Mouse (Mus musculus) neural tube, embryonic 12.5 days (tissue): ENCODE results near the gene Cxcr5. TPM values are rescaled to one million over a fixed set of nuclear protein-coding genes. Genes with fewer than 3 reads are reported as not detected.

Source experiments
- ATAC-seq: fragments of 200-750 bp; cut with Nextera tagmentation; 2 replicates; pipeline ENCODE4 v1.8.0; 2017; ENCODE audit warnings: low read depth, mild to moderate bottlenecking, moderate TSS enrichment, moderate library complexity; ENCODE audit not compliant: low FRiP score
- H3K27ac ChIP-seq: fragments of 300-500 bp; sonication (generic); 2 replicates; pipeline ENCODE4 v1.5.1; 2016
- H3K27me3 ChIP-seq: fragments of 300-500 bp; sonication (generic); replicated peaks from 2 replicates; pipeline ENCODE4 v1.6.1; 2016; ENCODE audit warnings: mild to moderate bottlenecking
- H3K36me3 ChIP-seq: fragments of 300-500 bp; sonication (generic); 2 replicates; pipeline ENCODE4 v1.6.1; 2016; ENCODE audit warnings: mild to moderate bottlenecking
- H3K4me1 ChIP-seq: fragments of 300-500 bp; sonication (generic); 2 replicates; pipeline ENCODE4 v1.6.1; 2016
- H3K4me2 ChIP-seq: fragments of 300-500 bp; sonication (generic); replicated peaks from 2 replicates; pipeline ENCODE4 v1.6.1; 2016; ENCODE audit warnings: mild to moderate bottlenecking
- H3K4me3 ChIP-seq: fragments of 300-500 bp; sonication (generic); 2 replicates; pipeline ENCODE4 v1.5.1; 2016
- H3K9ac ChIP-seq: fragments of 300-500 bp; sonication (generic); 2 replicates; pipeline ENCODE4 v1.6.1; 2016; ENCODE audit warnings: mild to moderate bottlenecking
- H3K9me3 ChIP-seq: fragments of 300-500 bp; sonication (generic); 2 replicates; pipeline ENCODE4 v1.6.1; 2016; ENCODE audit warnings: mild to moderate bottlenecking
- WGBS: fragments of 180-500 bp; shearing (Covaris S2); methylation state at CpG from one replicate; pipeline ENCODE4 v1.1.7; 2016; 5-methylcytosine and 5-hydroxymethylcytosine counted together
- polyA plus RNA-seq: library from polyadenylated mRNA; unstranded; fragments of >200 nt; fragmentation: Nextera tagmentation; extraction: Ambion mirVana; gene quantifications from 2 replicates; pipeline ENCODE4 v1.2.1, GENCODE M21; 2016

Gene Cxcr5
- polyA plus RNA-seq, 1 experiment from 2014 or later, result not detected

DNA sequence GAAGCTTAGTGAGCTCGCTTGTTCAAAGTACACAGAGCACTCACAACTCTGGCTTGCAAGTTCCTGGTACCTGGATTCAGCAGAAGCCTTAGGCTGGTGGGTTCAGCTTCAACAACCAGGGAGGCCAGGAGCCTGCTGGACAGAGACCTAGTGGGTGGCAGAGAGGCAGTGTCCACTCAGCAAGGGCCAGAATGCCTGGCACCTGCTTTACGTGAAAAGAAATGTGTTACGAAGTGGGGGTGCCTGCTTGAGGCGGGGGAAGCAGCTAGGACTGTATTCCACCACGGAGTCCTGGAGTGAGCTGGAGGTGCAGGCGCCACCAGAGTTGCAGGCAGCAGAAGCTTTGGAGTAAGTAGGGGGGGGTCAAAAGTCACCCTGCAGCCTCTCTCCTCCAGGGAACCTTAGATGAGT, 76.6 kb downstream of the Cxcr5 start:
- Histone ChIP-seq H3K9me3 (no peaks in the 10 kb centered on the region), H3K4me2 (peak overlapping the region; percentile 94), H3K27me3 (no peaks in the 10 kb centered on the region), H3K36me3 (no peaks in the 10 kb centered on the region), H3K27ac (no peak overlapping the region), H3K9ac (peak overlapping the region; percentile 97), H3K4me3 (peak overlapping the region; percentile 97), H3K4me1 (peaks cover 72% of the 10 kb centered on the region)
- no peak for ATAC-seq
- WGBS, result 46% methylated on average over 6 of the region's 6 CpGs

GRCm38 (mm10) chr9:44484311-44485104, 77.2 kb downstream of the Cxcr5 start:
- H3K27ac ChIP-seq, result no peak overlapping the region
- H3K4me3 ChIP-seq, result peak overlapping the region; percentile 97
- no peaks in the 10 kb centered on the region for H3K9me3 ChIP-seq
- no peak for ATAC-seq
- WGBS, result 35% methylated on average over 7 of the region's 7 CpGs
- H3K9ac ChIP-seq, result peak overlapping the region; percentile 97
- peak overlapping the region; percentile 94 for H3K4me2 ChIP-seq
- H3K4me1 ChIP-seq, result peaks cover 70% of the 10 kb centered on the region
- H3K27me3 ChIP-seq, result no peaks in the 10 kb centered on the region
- no peaks in the 10 kb centered on the region for H3K36me3 ChIP-seq

DNA sequence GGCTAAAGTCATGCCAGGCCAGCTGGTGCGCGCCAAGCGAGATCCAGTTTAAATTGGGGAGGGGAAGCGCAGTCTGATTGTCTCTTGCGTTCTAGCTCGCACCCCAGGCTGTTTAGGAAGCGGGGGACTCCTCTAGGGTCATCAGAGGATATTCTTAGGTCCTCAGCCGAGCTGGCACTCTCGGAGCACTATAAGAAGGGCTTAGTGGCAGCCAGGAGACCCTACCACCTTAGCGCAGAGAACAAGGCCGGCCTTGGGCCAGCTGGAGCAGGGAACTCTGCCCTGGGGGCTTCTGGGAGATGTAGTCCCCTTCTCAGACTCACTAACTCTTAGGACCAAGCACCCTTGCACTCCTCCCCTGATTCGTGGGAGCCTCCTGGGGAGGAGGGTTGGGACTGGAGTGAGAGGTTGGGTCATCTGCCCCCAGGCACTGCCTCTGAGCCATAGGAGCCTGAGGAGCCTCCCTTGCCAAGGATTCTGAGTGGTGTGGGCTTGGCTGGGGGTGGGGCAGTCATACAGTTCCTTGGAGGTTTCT, 78.1 kb downstream of the Cxcr5 start:
- Histone ChIP-seq H3K4me2 (peak overlapping the region; percentile 94), H3K36me3 (no peaks in the 10 kb centered on the region), H3K4me3 (peak overlapping the region; percentile 97), H3K27me3 (no peaks in the 10 kb centered on the region), H3K9ac (peak overlapping the region; percentile 97), H3K4me1 (peaks cover 66% of the 10 kb centered on the region), H3K9me3 (no peaks in the 10 kb centered on the region), H3K27ac (peak overlapping the region; percentile 92; the same call in 1 of the 2 replicates)
- WGBS, result 0% methylated on average over 12 of the region's 12 CpGs
- peak; percentile 35 for ATAC-seq

DNA sequence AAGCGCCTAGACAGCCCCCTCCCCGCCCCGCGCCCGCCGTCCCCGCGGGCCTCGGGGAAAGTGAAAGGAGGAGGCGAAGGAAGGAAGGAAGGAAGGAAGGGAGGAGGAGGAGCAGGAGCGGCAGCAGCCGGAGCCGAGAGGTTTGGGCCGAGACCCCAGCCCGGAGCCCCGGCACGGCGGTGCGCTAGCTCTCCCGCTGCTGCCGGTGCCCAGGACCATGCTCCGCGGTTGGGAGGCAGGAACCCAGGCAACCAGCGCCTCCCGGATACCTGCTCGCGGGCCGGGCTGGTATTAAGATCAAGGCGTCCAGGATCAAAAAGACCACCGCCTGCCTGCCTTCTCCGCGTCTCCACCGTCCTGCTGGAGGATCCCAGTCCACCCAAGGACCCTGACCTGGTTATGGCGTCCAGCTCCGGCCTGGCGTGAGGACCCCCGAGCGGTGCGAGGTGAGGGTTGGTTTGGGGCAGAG, 78.6 kb downstream of the Cxcr5 start:
- Histone ChIP-seq H3K9ac (peak overlapping the region; percentile 97), H3K4me3 (peak overlapping the region; percentile 97), H3K27ac (peak overlapping the region; percentile 92), H3K4me1 (peaks cover 62% of the 10 kb centered on the region), H3K36me3 (no peaks in the 10 kb centered on the region), H3K9me3 (no peaks in the 10 kb centered on the region), H3K27me3 (no peaks in the 10 kb centered on the region), H3K4me2 (peak overlapping the region; percentile 94)
- no peak for ATAC-seq
- under 1% methylated on average over 38 of the region's 39 CpGs for whole genome bisulfite sequencing

GRCm38 (mm10) chr9:44482552-44482951, 79.1 kb downstream of the Cxcr5 start, which contains the start of gene Bcl9l:
Gene Bcl9l, plus strand, starts transcription at chr9:44482825.
- Histone ChIP-seq H3K27me3 (no peaks in the 10 kb centered on the region), H3K4me1 (peaks cover 62% of the 10 kb centered on the region), H3K9me3 (no peaks in the 10 kb centered on the region), H3K4me2 (peak within 1 kb of the TSS; percentile 94), H3K9ac (peak within 1 kb of the TSS; percentile 97), H3K36me3 (no peaks in the 10 kb centered on the region), H3K27ac (peak within 1 kb of the TSS; percentile 92), H3K4me3 (peak within 1 kb of the TSS; percentile 97)
- WGBS, result under 1% methylated on average over 30 of the region's 31 CpGs
- peak; percentile 58 for ATAC-seq

DNA sequence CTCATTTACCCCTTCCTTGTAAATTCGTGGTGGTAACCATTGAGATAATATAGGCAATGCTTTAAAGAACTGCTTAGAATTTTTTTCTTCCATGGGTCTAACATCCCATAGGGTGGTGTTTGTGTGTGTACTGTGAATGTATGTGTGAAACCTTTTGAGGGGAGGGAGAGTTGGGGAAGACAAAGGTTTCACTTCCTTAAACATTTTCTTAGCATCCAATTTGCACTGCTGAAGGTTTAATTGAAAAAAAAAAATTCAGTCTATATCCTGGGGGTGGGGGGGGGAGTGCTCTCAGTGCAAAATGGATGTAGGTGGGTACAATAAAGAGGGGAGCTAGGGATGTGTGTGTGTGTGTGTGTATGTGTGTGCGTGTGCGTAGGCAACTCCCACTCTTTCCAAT, 79.6 kb downstream of the Cxcr5 start:
- Histone ChIP-seq H3K27me3 (no peaks in the 10 kb centered on the region), H3K4me1 (peaks cover 61% of the 10 kb centered on the region), H3K27ac (peak overlapping the region; percentile 92; the same call in 1 of the 2 replicates), H3K4me2 (peak overlapping the region; percentile 94), H3K9ac (0 out of 2 replicates have a peak overlapping the region, but pooled peaks have one; percentile 26), H3K36me3 (no peaks in the 10 kb centered on the region), H3K4me3 (peak overlapping the region; percentile 97), H3K9me3 (no peaks in the 10 kb centered on the region)
- ATAC-seq, result no peak; the same call in 1 of the 2 replicates
- WGBS, result 12% methylated on average over 3 of the region's 3 CpGs

DNA sequence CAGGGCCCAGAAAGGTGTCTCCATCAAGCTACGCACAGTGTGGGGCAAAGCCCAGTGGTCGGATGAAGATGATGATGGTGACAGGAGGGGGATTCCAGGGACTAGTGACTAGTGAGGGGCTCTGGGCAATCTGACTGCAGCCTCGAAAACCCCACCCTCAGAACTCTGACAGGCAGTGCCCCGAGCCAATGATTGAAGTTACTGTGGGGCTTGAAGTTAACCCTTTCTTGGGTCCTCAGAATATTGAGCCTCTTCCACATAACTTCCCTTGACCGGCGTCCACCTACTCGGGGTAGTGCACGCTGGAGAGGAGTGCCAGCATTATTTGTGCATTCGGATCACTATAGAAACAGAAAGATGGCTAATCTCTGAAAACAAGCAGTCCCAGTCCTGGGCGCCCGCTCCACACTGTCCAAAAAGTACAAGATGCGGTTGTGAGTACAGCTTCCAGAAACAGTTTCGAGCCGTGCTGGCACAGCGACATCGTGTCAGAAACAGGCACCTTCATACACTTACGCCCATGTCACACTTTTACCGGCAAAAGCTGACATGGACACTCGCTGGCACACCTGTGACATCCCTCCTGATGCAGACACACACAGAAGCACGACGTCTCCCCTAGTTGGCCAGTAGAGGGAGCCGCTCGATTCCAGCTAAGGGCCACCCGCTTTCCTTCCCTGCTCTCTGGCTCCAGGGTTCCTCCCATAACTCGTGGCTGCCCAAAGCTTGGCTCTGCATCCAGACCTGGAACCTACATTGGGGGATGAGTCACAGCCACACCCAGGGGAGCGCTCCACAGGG, 81.8 kb downstream of the Cxcr5 start:
- under 1% methylated on average over 26 of the region's 26 CpGs for WGBS
- Histone ChIP-seq H3K36me3 (no peaks in the 10 kb centered on the region), H3K9me3 (no peaks in the 10 kb centered on the region), H3K27ac (peak overlapping the region; percentile 92), H3K4me1 (peaks cover 38% of the 10 kb centered on the region), H3K4me3 (peak overlapping the region; percentile 69), H3K27me3 (0 out of 2 replicates have a peak, but pooled peaks cover 3% of the 10 kb centered on the region), H3K4me2 (peak overlapping the region; percentile 99), H3K9ac (peak overlapping the region; percentile 81)
- ATAC-seq, result peak; percentile 38

GRCm38 (mm10) chr9:44478959-44479605, 82.6 kb downstream of the Cxcr5 start:
- Histone ChIP-seq H3K36me3 (no peaks in the 10 kb centered on the region), H3K4me3 (peak overlapping the region; percentile 69), H3K27ac (peak overlapping the region; percentile 92), H3K9me3 (no peaks in the 10 kb centered on the region), H3K9ac (peak overlapping the region; percentile 81), H3K27me3 (0 out of 2 replicates have a peak, but pooled peaks cover 3% of the 10 kb centered on the region), H3K4me1 (peaks cover 30% of the 10 kb centered on the region), H3K4me2 (peak overlapping the region; percentile 99)
- under 1% methylated on average over 29 of the region's 29 CpGs for WGBS
- peak; percentile 43 for ATAC-seq

DNA sequence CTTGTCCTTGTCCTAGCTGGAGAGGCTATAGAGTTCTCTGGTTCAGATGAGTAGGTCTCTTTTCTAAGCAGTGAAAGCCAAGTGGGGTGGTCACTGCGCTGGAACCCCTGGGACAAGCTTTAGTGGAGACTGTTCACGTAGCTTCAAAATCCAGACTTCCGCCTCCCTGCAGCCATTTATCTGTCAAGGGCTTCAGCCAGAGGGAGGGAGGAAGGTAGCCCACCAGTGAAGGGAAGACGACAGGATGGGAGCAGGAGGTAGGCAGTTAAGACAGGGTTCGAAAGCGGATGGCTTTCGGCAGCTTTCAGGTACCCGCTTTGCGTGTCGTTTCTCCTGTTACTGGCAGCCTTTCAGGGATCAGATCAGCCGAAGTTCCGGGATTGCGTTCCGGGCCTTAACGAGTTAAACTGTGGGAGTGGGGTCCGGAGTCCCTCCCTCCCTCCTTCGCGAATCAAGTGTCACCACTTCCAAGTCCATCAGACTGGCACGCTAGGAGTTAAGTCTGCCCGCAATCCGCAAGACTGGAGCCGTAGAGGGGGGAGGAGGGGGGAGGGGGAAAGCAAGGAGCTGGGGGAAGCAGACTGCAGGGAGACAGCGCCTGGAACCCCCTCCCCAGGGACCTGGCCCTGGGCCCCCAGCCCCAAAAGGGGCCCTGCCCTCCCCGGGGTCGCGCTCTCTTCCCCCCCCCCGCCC, 83.3 kb downstream of the Cxcr5 start:
- no peaks in the 10 kb centered on the region for H3K9me3 ChIP-seq
- under 1% methylated on average over 21 of the region's 27 CpGs for WGBS
- H3K4me2 ChIP-seq, result peak overlapping the region; percentile 99
- ATAC-seq, result peak; percentile 52
- peak overlapping the region; percentile 92 for H3K27ac ChIP-seq
- peak overlapping the region; percentile 69 for H3K4me3 ChIP-seq
- H3K27me3 ChIP-seq, result 0 out of 2 replicates have a peak, but pooled peaks cover 3% of the 10 kb centered on the region
- no peaks in the 10 kb centered on the region for H3K36me3 ChIP-seq
- peak overlapping the region; percentile 81 for H3K9ac ChIP-seq
- peaks cover 26% of the 10 kb centered on the region for H3K4me1 ChIP-seq

DNA sequence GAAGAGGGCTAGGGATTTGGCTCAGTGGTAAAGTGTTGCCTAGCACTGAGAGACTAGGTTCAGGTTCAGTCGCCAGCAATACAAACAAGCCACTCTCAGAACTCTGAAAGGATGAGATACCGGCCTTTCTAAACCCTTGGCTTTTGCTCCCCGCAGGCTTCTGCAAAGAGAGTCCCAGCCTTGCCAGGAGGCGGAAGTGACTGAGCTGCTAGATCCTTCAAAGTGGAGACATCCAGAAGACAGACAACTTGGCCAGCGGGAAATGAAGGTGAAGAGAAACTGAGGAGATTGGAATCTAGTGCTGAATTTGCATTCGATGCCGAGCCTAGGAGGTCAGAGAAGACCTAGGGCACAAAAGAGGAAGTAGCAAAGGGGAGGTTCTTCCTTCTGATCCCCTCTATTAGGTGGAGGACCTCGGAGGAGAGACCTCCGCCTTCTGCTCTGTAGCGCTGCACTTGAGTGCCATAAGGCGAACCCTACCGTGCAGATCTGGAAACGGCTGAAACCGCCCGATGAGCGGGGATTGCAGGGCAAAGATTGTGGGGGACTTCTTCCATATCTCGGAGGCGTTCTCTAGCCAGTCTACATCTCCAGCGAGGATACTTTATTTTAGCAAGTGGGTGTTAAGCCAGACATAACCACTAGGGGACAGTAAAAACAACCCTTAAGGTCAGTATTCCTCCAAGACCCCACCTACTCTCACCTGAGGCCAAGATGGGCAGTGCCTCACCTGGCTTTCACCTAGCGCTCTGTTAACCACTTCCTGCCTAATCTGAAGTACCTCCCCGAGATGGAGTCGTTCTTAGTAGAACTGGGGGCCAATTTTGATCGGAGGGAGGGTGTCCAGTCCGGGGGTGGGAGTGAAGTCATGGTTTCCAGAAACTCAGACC, 84.1 kb downstream of the Cxcr5 start:
- Histone ChIP-seq H3K36me3 (no peaks in the 10 kb centered on the region), H3K27ac (0 out of 2 replicates have a peak overlapping the region, but pooled peaks have one; percentile 22), H3K27me3 (0 out of 2 replicates have a peak, but pooled peaks cover 3% of the 10 kb centered on the region), H3K4me3 (peak overlapping the region; percentile 69), H3K9ac (peak overlapping the region; percentile 81; the same call in 1 of the 2 replicates), H3K4me1 (peaks cover 26% of the 10 kb centered on the region), H3K4me2 (peak overlapping the region; percentile 99), H3K9me3 (no peaks in the 10 kb centered on the region)
- WGBS, result 5% methylated on average over 24 of the region's 24 CpGs
- ATAC-seq, result no peak
